Mouse (Mus musculus): ENCODE measurements around the gene Mrpl24. TPM values are rescaled to one million over a fixed set of nuclear protein-coding genes. Genes with fewer than 3 reads are reported as not detected.
A peak's percentile ranks its signal among the peaks of the same experiment; 100 is the strongest.

The Mrpl24 gene
- total and polyA plus RNA-seq, 3 experiments, result 123 to 176 (median 166) TPM

- dilution Hi-C loops (cut with MboI; ENCODE audit: extremely low pct_ligation_motif_present, extremely low pct_unique_long_range_greater_than_20kb, low sequenced_read_pairs) (no loop called here), in situ Hi-C loops (cut with MboI; ENCODE audit: low pct_ligation_motif_present, low pct_unique_long_range_greater_than_20kb, low sequenced_read_pairs) (no loop called here)
- Histone ChIP-seq H3K79me2 (replicated peaks; ENCODE audit: control insufficient read depth, extremely low read depth, insufficient read depth, poor library complexity, severe bottlenecking) (peaks cover 53% of the 10 kb centered on the region), H3K4me1 (ENCODE audit: control insufficient read depth in 1 of 2, insufficient read depth in 2 of 2) (peaks cover 12 to 44% of the 10 kb centered on the region in 2 experiments), H3K27ac (ENCODE audit: insufficient read depth, low read depth) (peak overlapping the region; percentile 58), H3K9ac (ENCODE audit: insufficient read depth, low read depth) (peak overlapping the region; percentile 75), H3K27me3 (replicated peaks) (no peaks in the 10 kb centered on the region), H3K4me3 (replicated peaks in 1 of 3; ENCODE audit: low read depth in 2 of 3, low read length in 2 of 3, poor library complexity in 1 of 3) (peak overlapping the region; percentile 71 to 99 (median 91)), H3K9me3 (replicated peaks; ENCODE audit: low read length) (no peaks in the 10 kb centered on the region), H3K36me3 (replicated peaks in 1 of 2; ENCODE audit: control insufficient read depth in 1 of 2, insufficient read depth in 1 of 2, low read length in 1 of 2) (peaks cover 0 to 9% of the 10 kb centered on the region in 2 experiments), H3K4me2 (ENCODE audit: insufficient read depth, low read depth, poor library complexity, severe bottlenecking) (no peak overlapping the region)
- no peak for DNase-seq (ENCODE audit: extremely low read depth)
- 0 out of 2 replicates have a peak, but pooled peaks have one; percentile 8 for TF ChIP-seq UBTF (IDR thresholded peaks at IDR 0.05; ENCODE audit: low read depth, low read length)
- TF ChIP-seq HCFC1 (IDR thresholded peaks at IDR 0.05; ENCODE audit: low read depth, low read length), result peak; percentile 32; the same call in 1 of the 2 replicates
- TF ChIP-seq TCF12 (IDR thresholded peaks at IDR 0.05; ENCODE audit: low read depth, low read length), result no peak
Measured at GRCm38 (mm10) chr3:87906601-87906980, 12.7 kb upstream of the Mrpl24 start.

- dilution Hi-C loops (cut with MboI; ENCODE audit: extremely low pct_ligation_motif_present, extremely low pct_unique_long_range_greater_than_20kb, low sequenced_read_pairs), result no loop called here
- TF ChIP-seq MYC (IDR thresholded peaks at IDR 0.05; ENCODE audit: low read depth, low read length) (peak; percentile 84), POLR2A (IDR thresholded peaks at IDR 0.05; ENCODE audit: low read depth, low read length) (peak; percentile 38; the same call in 1 of the 2 replicates), MAX (IDR thresholded peaks at IDR 0.05; ENCODE audit: low read length) (peak; percentile 74), CHD1 (IDR thresholded peaks at IDR 0.05; ENCODE audit: low read depth, low read length) (0 out of 2 replicates have a peak, but pooled peaks have one; percentile 44), CHD2 (IDR thresholded peaks at IDR 0.05; ENCODE audit: low read length) (no peak), SMC3 (IDR thresholded peaks at IDR 0.05; ENCODE audit: low read depth, low read length) (no peak), JUND (conservative IDR thresholded peaks at IDR 0.05; ENCODE audit: low read depth, low read length) (no peak), MXI1 (IDR thresholded peaks at IDR 0.05; ENCODE audit: low read depth, low read length) (peak; percentile 83), SIN3A (IDR thresholded peaks at IDR 0.05; ENCODE audit: low read length) (peak; percentile 88)
- peaks cover 3 to 15% of the 10 kb centered on the region in 2 experiments for H3K36me3 ChIP-seq (replicated peaks in 1 of 2; ENCODE audit: control insufficient read depth in 1 of 2, insufficient read depth in 1 of 2, low read length in 1 of 2)
- no peaks in the 10 kb centered on the region for H3K9me3 ChIP-seq (replicated peaks; ENCODE audit: low read length)
- no peaks in the 10 kb centered on the region for H3K27me3 ChIP-seq (replicated peaks)
- peaks cover 59% of the 10 kb centered on the region for H3K79me2 ChIP-seq (replicated peaks; ENCODE audit: control insufficient read depth, extremely low read depth, insufficient read depth, poor library complexity, severe bottlenecking)
- peak overlapping the region; percentile 91 for H3K4me2 ChIP-seq (ENCODE audit: insufficient read depth, low read depth, poor library complexity, severe bottlenecking)
- DNase-seq (ENCODE audit: extremely low read depth), result no peak
- H3K27ac ChIP-seq (ENCODE audit: insufficient read depth, low read depth), result peak overlapping the region; percentile 58
- peaks cover 10 to 45% of the 10 kb centered on the region in 2 experiments for H3K4me1 ChIP-seq (ENCODE audit: control insufficient read depth in 1 of 2, insufficient read depth in 2 of 2)
- peak overlapping the region; percentile 75 for H3K9ac ChIP-seq (ENCODE audit: insufficient read depth, low read depth)
- peak overlapping the region; percentile 71 to 99 (median 91) for H3K4me3 ChIP-seq (replicated peaks in 1 of 3; ENCODE audit: low read depth in 2 of 3, low read length in 2 of 3, poor library complexity in 1 of 3)
- in situ Hi-C loops (cut with MboI; ENCODE audit: low pct_ligation_motif_present, low pct_unique_long_range_greater_than_20kb, low sequenced_read_pairs), result no loop called here
Measured at GRCm38 (mm10) chr3:87906981-87907857, 12.1 kb upstream of the Mrpl24 start.

- in situ Hi-C loops (cut with MboI; ENCODE audit: low pct_ligation_motif_present, low pct_unique_long_range_greater_than_20kb, low sequenced_read_pairs), result no loop called here
- TF ChIP-seq MAFK (IDR thresholded peaks at IDR 0.05; ENCODE audit: insufficient replicate concordance, low read length) (no peak), NRF1 (IDR thresholded peaks at IDR 0.05; ENCODE audit: low read depth, low read length) (no peak), MAX (IDR thresholded peaks at IDR 0.05; ENCODE audit: low read length) (no peak), TCF12 (IDR thresholded peaks at IDR 0.05; ENCODE audit: low read depth, low read length) (no peak), RCOR1 (conservative IDR thresholded peaks at IDR 0.05; ENCODE audit: low read depth, low read length) (no peak), HCFC1 (IDR thresholded peaks at IDR 0.05; ENCODE audit: low read depth, low read length) (no peak), USF2 (conservative IDR thresholded peaks at IDR 0.05; ENCODE audit: low read depth, low read length) (no peak), MXI1 (IDR thresholded peaks at IDR 0.05; ENCODE audit: low read depth, low read length) (no peak)
Measured at GRCm38 (mm10) chr3:87907906-87908305, 11.4 kb upstream of the Mrpl24 start.

More at GRCm38 (mm10) chr3:87907906-87908305, 11.4 kb upstream of the Mrpl24 start:
- Histone ChIP-seq H3K27me3 (replicated peaks) (no peaks in the 10 kb centered on the region), H3K4me1 (ENCODE audit: control insufficient read depth in 1 of 2, insufficient read depth in 2 of 2) (peaks cover 10 to 48% of the 10 kb centered on the region in 2 experiments), H3K9me3 (replicated peaks; ENCODE audit: low read length) (no peaks in the 10 kb centered on the region), H3K4me2 (ENCODE audit: insufficient read depth, low read depth, poor library complexity, severe bottlenecking) (peak overlapping the region; percentile 91), H3K9ac (ENCODE audit: insufficient read depth, low read depth) (peak overlapping the region; percentile 75), H3K27ac (ENCODE audit: insufficient read depth, low read depth) (peak overlapping the region; percentile 3; the same call in 1 of the 2 replicates), H3K79me2 (replicated peaks; ENCODE audit: control insufficient read depth, extremely low read depth, insufficient read depth, poor library complexity, severe bottlenecking) (peaks cover 66% of the 10 kb centered on the region), H3K4me3 (replicated peaks in 1 of 3; ENCODE audit: low read depth in 2 of 3, low read length in 2 of 3, poor library complexity in 1 of 3) (peak overlapping the region; percentile 71 to 99 (median 91)), H3K36me3 (replicated peaks in 1 of 2; ENCODE audit: control insufficient read depth in 1 of 2, insufficient read depth in 1 of 2, low read length in 1 of 2) (peaks cover 3 to 21% of the 10 kb centered on the region in 2 experiments)
- no peak for DNase-seq (ENCODE audit: extremely low read depth)
- dilution Hi-C loops (cut with MboI; ENCODE audit: extremely low pct_ligation_motif_present, extremely low pct_unique_long_range_greater_than_20kb, low sequenced_read_pairs), result no loop called here
